Mouse (Mus musculus) megakaryocyte, embryonic 14.5 days (primary cell): ENCODE measurements around the gene Tmc5.

ENCODE experiments used
- FLI1 ChIP-seq: IDR thresholded peaks from 2 replicates; pipeline ENCODE4 v1.6.1; 2012; ENCODE audit warnings: low read length, inconsistent platforms, mixed read lengths
- GATA1 ChIP-seq: IDR thresholded peaks from 3 replicates; pipeline ENCODE4 v1.6.1; 2012; ENCODE audit warnings: mixed read lengths, low read length, inconsistent platforms, borderline replicate concordance

DNA sequence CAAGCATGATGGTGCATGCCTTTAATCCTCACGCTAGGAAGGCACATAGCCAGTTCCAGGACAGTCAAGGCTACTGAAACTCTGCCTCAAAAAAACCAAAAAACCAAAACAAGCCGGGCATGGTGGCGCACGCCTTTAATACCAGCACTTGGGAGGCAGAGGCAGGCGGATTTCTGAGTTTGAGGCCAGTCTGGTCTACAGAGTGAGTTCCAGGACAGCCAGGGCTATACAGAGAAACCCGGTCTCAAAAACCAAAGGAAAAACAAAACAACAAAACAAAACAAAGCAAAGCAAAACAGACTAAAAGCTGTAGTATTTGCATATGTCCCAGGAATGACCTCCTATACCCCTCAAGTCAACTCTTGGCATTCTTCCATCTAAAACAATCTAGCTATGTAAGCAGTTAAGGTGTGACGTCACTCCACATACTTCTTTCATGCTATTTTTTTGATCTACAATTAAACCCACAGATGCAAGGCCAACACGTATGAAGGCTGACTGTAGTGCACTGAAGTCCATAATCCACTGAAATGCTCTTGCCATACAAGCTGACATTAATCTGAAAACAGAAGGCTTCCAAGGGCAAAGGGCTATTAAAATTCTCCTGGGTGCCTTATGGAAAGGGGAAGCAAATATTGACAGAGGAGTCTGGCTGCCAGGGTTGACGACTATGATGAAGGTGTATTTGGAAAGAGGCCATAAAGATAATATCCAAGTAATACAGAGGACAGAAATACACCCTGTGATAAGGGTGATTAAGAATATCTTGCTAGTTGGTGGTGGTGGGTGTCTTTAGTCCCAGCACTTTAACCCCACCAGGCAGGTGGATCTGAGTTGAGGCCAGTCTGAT is 107.1 kb downstream of the Tmc5 start:
- no peak for TF ChIP-seq FLI1
- TF ChIP-seq GATA1, result no peak
